Mouse (Mus musculus): ENCODE measurements around the gene Commd7.

DNA sequence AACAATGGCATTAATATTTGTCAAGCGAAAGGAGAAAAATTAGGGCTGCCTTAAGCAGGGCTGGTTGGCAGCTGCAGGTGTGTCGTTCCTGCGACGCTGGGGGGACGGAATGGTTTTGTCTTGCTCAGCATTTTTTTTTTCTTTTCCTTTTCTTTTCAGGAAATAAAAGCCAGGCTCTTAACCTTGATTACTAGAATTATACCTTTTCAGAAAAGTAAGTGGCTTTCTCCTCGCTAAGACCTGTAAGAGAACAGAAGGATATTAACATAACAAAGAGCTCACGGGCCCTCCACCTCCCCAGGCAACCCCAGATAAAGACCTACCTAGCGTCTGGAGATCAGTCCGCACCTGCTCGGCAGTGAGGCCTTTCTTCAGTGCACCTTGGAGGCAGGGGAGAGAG, 10.1 kb downstream of the Commd7 start:
- TF ChIP-seq GATA1 (IDR thresholded peaks at IDR 0.05; ENCODE audit: borderline replicate concordance, low read length) (no peak), FLI1 (IDR thresholded peaks at IDR 0.05; ENCODE audit: low read length) (no peak)

Data from megakaryocyte, embryonic 14.5 days (primary cell).